Mouse (Mus musculus) heart, postnatal 4 days (tissue): Measurements from ENCODE around the gene Rab25. TPM values are rescaled to one million over a fixed set of nuclear protein-coding genes. Genes with fewer than 3 reads are reported as not detected.

Source experiments
- DNase-seq: peaks from one replicate; pipeline ENCODE4 v3.0.0; 2021
- total RNA-seq, 2 experiments: library from RNA; stranded (reverse); gene quantifications; 2 replicates each; pipeline ENCODE4 v1.2.3; 2021

The Rab25 gene
- total RNA-seq, 2 experiments from 2014 or later = not detected

GRCm38 (mm10) chr3:88541622-88542401 is 6.3 kb downstream of the Rab25 start:
- no peak for DNase-seq

- no peak for DNase-seq
Measured at GRCm38 (mm10) chr3:88540085-88540484, 8.0 kb downstream of the Rab25 start.

GRCm38 (mm10) chr3:88539397-88539796 is 8.7 kb downstream of the Rab25 start:
- no peak for DNase-seq

GRCm38 (mm10) chr3:88538271-88539145 is 9.6 kb downstream of the Rab25 start:
- DNase-seq = no peak

- DNase-seq = no peak
Measured at GRCm38 (mm10) chr3:88537146-88537545, 11.0 kb downstream of the Rab25 start.

- DNase-seq = peak; percentile 76
Measured at GRCm38 (mm10) chr3:88536103-88536930, 11.8 kb downstream of the Rab25 start.

GRCm38 (mm10) chr3:88535527-88535926 is 12.6 kb downstream of the Rab25 start:
- DNase-seq = no peak

- no peak for DNase-seq
Measured at GRCm38 (mm10) chr3:88535005-88535404, 13.1 kb downstream of the Rab25 start.

- no peak for DNase-seq
Measured at GRCm38 (mm10) chr3:88533706-88534105, 14.4 kb downstream of the Rab25 start.

- DNase-seq = peak; percentile 55
Measured at GRCm38 (mm10) chr3:88532689-88533511, 15.2 kb downstream of the Rab25 start.

GRCm38 (mm10) chr3:88532299-88532674 is 15.8 kb downstream of the Rab25 start, which contains the start of gene Mex3a:
Gene Mex3a, plus strand, starts transcription at chr3:88532395.
- no peak for DNase-seq

GRCm38 (mm10) chr3:88531348-88532298 is 16.5 kb downstream of the Rab25 start:
- DNase-seq = peak; percentile 89

GRCm38 (mm10) chr3:88530082-88530864 is 17.8 kb downstream of the Rab25 start:
- peak; percentile 6 for DNase-seq

- peak; percentile 5 for DNase-seq
Measured at GRCm38 (mm10) chr3:88529204-88530000, 18.7 kb downstream of the Rab25 start.

GRCm38 (mm10) chr3:88528646-88529045 is 19.5 kb downstream of the Rab25 start:
- DNase-seq = no peak

GRCm38 (mm10) chr3:88527565-88527964 is 20.5 kb downstream of the Rab25 start:
- DNase-seq = peak; percentile 28

GRCm38 (mm10) chr3:88526157-88527131 is 21.7 kb downstream of the Rab25 start:
- peak; percentile 91 for DNase-seq
